Mouse (Mus musculus): ENCODE measurements at regions not wholly inside any gene's neighbourhood (a gene's known extent, or its start where the extent isn't known, plus 50 kb on each side); places are given as distances from the start of the nearest gene placed in this dataset.
"Not testable (repeated sequence)": the region's sequence is repeated elsewhere in the genome, so short reads cannot be mapped to it uniquely, and the experiment has no call there.

DNA sequence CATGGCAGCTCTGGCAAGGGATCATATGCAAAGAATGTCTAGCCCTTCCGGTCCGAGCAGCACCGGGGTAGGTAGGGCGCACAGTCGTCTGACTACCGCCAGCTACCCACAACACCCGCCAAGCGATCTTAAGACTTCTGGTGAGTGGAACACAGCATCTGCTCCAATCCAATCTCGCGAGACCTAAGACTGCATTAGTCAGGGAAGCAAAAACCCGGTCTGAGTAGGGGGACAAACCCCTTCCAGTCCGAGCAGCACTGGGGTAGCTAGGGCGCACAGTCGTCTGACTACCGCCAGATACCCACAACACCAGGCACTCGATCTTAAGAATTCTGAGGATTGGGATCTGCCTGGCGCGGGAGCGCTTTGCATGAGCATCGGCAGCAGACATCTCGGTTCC lies 57.1 kb downstream of the Nap1l2 start:
- not testable (repeated sequence) for TF ChIP-seq CTCF (conservative IDR thresholded peaks at IDR 0.05; ENCODE audit: low read length); POU5F1 (IDR thresholded peaks at IDR 0.05; ENCODE audit: borderline replicate concordance, low read length); NANOG (IDR thresholded peaks at IDR 0.05; ENCODE audit: borderline replicate concordance, low read length)

Measured in E14TG2a.4 (cell line).